Mouse (Mus musculus) hindbrain, embryonic 14.5 days (tissue): Measurements from ENCODE around the gene Naip5. TPM values are rescaled to one million over a fixed set of nuclear protein-coding genes. Genes with fewer than 3 reads are reported as not detected.
A peak's percentile ranks its signal among the peaks of the same experiment; 100 is the strongest.
"Not testable (repeated sequence)": the region's sequence is repeated elsewhere in the genome, so short reads cannot be mapped to it uniquely, and the experiment has no call there.

ENCODE experiments used
- ATAC-seq: fragments of 200-750 bp; cut with Nextera tagmentation; 2 replicates; pipeline ENCODE4 v1.8.0; 2017; ENCODE audit warnings: moderate number of reproducible peaks, mild to moderate bottlenecking, moderate TSS enrichment, moderate library complexity; ENCODE audit not compliant: low FRiP score
- DNase-seq: peaks from one replicate; pipeline ENCODE4 v3.0.0-alpha.2; 2015; ENCODE audit warnings: low spot score
- H3K27ac ChIP-seq: fragments of 300-500 bp; sonication (generic); 2 replicates; pipeline ENCODE4 v1.5.1; 2014; ENCODE audit warnings: mild to moderate bottlenecking, moderate library complexity
- H3K27me3 ChIP-seq: fragments of 300-500 bp; sonication (generic); 2 replicates; pipeline ENCODE4 v1.6.1; 2014; ENCODE audit warnings: mild to moderate bottlenecking, low read length, mixed read lengths; ENCODE audit not compliant: control insufficient read depth, insufficient read depth
- H3K36me3 ChIP-seq: fragments of 300-500 bp; sonication (generic); replicated peaks from 2 replicates; pipeline ENCODE4 v1.6.1; 2014; ENCODE audit not compliant: control insufficient read depth, insufficient read depth
- H3K4me1 ChIP-seq: fragments of 300-500 bp; sonication (generic); replicated peaks from 2 replicates; pipeline ENCODE4 v1.6.1; 2014; ENCODE audit warnings: antibody characterized with exemption, low read length, mixed read lengths; ENCODE audit not compliant: control insufficient read depth, insufficient read depth
- H3K4me2 ChIP-seq: fragments of 300-500 bp; sonication (generic); replicated peaks from 2 replicates; pipeline ENCODE4 v1.6.1; 2014; ENCODE audit warnings: mild to moderate bottlenecking, moderate library complexity
- H3K4me3 ChIP-seq: fragments of 300-500 bp; sonication (generic); replicated peaks from 2 replicates; pipeline ENCODE4 v1.5.1; 2014; ENCODE audit warnings: mild to moderate bottlenecking, low read length
- H3K9ac ChIP-seq: fragments of 300-500 bp; sonication (generic); 2 replicates; pipeline ENCODE4 v1.6.1; 2014
- H3K9me3 ChIP-seq: fragments of 300-500 bp; sonication (generic); 2 replicates; pipeline ENCODE4 v1.6.1; 2016; ENCODE audit warnings: low read length; ENCODE audit not compliant: control insufficient read depth
- WGBS: fragments of 180-500 bp; shearing (Covaris S2); extraction: QIAGEN DNeasy Blood & Tissue Kit; methylation state at CpG from one replicate; pipeline ENCODE4 v1.1.7; 2014; 5-methylcytosine and 5-hydroxymethylcytosine counted together
- polyA plus RNA-seq: library from polyadenylated mRNA; unstranded; fragments of >200 nt; fragmentation: Nextera tagmentation; extraction: Ambion mirVana; gene quantifications from 2 replicates; pipeline ENCODE4 v1.2.1, GENCODE M21; 2014

The Naip5 gene
- polyA plus RNA-seq, 1 experiment from 2014 or later = 0.21 TPM

GRCm38 (mm10) chr13:100210540-100210939, 35.6 kb downstream of the Naip5 start:
- DNase-seq (peak; percentile 25), ATAC-seq (no peak)

GRCm38 (mm10) chr13:100203319-100203718, 42.8 kb downstream of the Naip5 start:
- no peak overlapping the region for H3K9ac ChIP-seq
- no peak for ATAC-seq
- 96% methylated on average over 1 of the region's 1 CpGs for WGBS

More at GRCm38 (mm10) chr13:100210540-100210939, 35.6 kb downstream of the Naip5 start:
- H3K9me3 ChIP-seq = no peaks in the 10 kb centered on the region
- no peaks in the 10 kb centered on the region for H3K27me3 ChIP-seq
- no peak overlapping the region for H3K27ac ChIP-seq
- H3K9ac ChIP-seq = no peak overlapping the region
- no peak overlapping the region for H3K4me2 ChIP-seq
- H3K4me3 ChIP-seq = no peak overlapping the region
- no peaks in the 10 kb centered on the region for H3K36me3 ChIP-seq
- H3K4me1 ChIP-seq = no peaks in the 10 kb centered on the region
- 41% methylated on average over 8 of the region's 8 CpGs for WGBS

DNA sequence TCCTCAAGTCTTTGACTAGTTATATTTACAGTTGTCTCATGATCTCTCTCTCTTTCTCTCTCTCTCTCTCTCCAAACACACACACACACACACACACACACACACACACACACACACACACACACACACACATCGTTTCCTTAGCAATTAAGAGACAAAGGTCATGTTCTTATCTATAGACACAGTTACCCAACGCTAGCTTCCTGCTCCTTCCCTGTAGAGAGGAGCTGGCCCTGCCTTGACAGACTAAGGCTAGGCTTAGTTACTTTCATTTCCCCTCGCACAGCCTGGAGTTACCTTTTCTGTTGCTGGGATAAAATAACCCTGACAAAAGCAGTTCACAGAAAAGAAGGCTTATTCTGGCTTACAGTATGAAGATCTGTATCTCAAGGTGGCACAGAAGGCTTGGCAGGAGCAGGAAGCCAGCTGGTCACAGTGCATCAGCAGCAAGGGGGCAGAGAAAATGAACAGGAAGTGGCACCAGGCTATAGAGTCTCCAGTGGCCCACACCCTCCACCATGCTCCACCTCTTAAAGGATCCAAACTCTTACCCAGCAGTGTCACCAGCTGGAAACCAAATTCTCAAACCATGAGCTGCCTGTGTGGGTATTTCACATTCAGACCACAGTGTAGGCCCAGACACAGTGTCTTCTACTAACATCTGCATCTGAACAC, 44.3 kb downstream of the Naip5 start, which contains the start of gene Naip2:
Gene Naip2 (minus strand): TSS at position 434 of the 675 bp plus-strand sequence.
- WGBS = 77% methylated on average over 3 of the region's 3 CpGs
- not testable (repeated sequence) for H3K4me2 ChIP-seq, H3K4me1 ChIP-seq

More at GRCm38 (mm10) chr13:100203319-100203718, 42.8 kb downstream of the Naip5 start:
- Histone ChIP-seq H3K4me3 (no peak overlapping the region), H3K4me1 (no peaks in the 10 kb centered on the region), H3K27ac (no peak overlapping the region), H3K4me2 (no peak overlapping the region), H3K27me3 (no peaks in the 10 kb centered on the region), H3K36me3 (no peaks in the 10 kb centered on the region), H3K9me3 (no peaks in the 10 kb centered on the region)
- no peak for DNase-seq

DNA sequence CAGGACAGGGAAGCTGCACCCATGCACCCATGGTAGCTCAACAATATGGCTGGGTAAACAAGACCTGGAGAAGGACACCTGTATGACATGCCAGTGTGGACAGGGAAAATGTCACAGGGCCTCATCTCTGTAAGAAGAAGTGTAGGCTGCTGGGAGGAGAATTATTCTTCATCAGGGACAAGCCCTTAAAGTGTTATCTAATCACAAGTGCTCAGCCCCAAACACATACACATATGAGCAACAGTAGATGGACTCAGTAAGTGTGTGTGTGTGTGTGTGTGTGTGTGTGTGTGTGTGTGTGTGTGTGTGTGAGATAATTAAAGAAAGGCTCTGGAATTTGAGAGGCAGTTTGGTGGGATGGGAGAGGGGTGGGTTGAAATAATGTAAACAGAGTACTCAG, 45.3 kb downstream of the Naip5 start:
- DNase-seq (no peak), ATAC-seq (no peak)
- no peaks in the 10 kb centered on the region for H3K9me3 ChIP-seq
- no peaks in the 10 kb centered on the region for H3K4me1 ChIP-seq
- no peak overlapping the region for H3K9ac ChIP-seq
- no peaks in the 10 kb centered on the region for H3K27me3 ChIP-seq
- no peaks in the 10 kb centered on the region for H3K36me3 ChIP-seq
- no peak overlapping the region for H3K4me2 ChIP-seq
- no peak overlapping the region for H3K27ac ChIP-seq
- no peak overlapping the region for H3K4me3 ChIP-seq

More for the DNA sequence above, 44.3 kb downstream of the Naip5 start, which contains the start of gene Naip2:
- not testable (repeated sequence) for H3K27ac ChIP-seq, H3K9me3 ChIP-seq, H3K4me3 ChIP-seq, H3K27me3 ChIP-seq, ATAC-seq, H3K36me3 ChIP-seq, DNase-seq, H3K9ac ChIP-seq

DNA sequence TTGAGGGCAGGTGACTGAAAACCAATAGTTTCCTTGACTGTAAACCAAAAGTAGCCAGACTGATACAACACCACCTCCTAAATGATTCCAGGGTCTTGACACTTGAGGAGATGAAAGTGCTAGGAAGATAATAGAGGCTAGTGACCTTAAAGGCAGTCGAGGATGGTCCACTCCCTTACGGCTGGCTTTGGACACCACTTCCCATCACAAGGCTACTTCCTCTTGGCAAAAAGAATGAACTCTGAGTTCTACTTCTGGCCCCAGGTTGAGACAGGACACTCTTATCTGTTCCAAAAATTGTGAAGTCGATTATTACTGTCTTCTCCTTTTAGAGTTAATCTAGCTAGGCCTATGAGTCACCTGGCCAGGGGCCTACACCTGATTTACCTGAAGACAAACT, 50.7 kb downstream of the Naip5 start:
- no peak for ATAC-seq
- Histone ChIP-seq H3K36me3 (no peaks in the 10 kb centered on the region), H3K4me1 (no peaks in the 10 kb centered on the region), H3K27ac (no peak overlapping the region), H3K27me3 (no peaks in the 10 kb centered on the region), H3K9ac (no peak overlapping the region), H3K4me2 (no peak overlapping the region), H3K9me3 (no peaks in the 10 kb centered on the region), H3K4me3 (no peak overlapping the region)
- 82% methylated on average over 3 of the region's 3 CpGs for WGBS
- DNase-seq = no peak

GRCm38 (mm10) chr13:100183111-100183510, 63.0 kb downstream of the Naip5 start:
- H3K4me1 ChIP-seq, H3K36me3 ChIP-seq, H3K27ac ChIP-seq, H3K9ac ChIP-seq, H3K9me3 ChIP-seq, H3K4me2 ChIP-seq, DNase-seq, H3K27me3 ChIP-seq, H3K4me3 ChIP-seq, ATAC-seq: not testable (repeated sequence)

GRCm38 (mm10) chr13:100174360-100174759, 71.8 kb downstream of the Naip5 start:
- H3K4me1 ChIP-seq, ATAC-seq, H3K36me3 ChIP-seq, H3K4me2 ChIP-seq, DNase-seq, H3K27me3 ChIP-seq, H3K9ac ChIP-seq, H3K9me3 ChIP-seq, H3K27ac ChIP-seq, H3K4me3 ChIP-seq: not testable (repeated sequence)
- WGBS = 85% methylated on average over 3 of the region's 5 CpGs

GRCm38 (mm10) chr13:100166378-100166777, 79.7 kb downstream of the Naip5 start:
- H3K9ac ChIP-seq, H3K27ac ChIP-seq, H3K4me3 ChIP-seq, H3K4me2 ChIP-seq, H3K27me3 ChIP-seq, H3K36me3 ChIP-seq, H3K9me3 ChIP-seq, H3K4me1 ChIP-seq, DNase-seq, ATAC-seq: not testable (repeated sequence)
- 76% methylated on average over 2 of the region's 2 CpGs for WGBS

GRCm38 (mm10) chr13:100162467-100162866, 83.7 kb downstream of the Naip5 start:
- not testable (repeated sequence) for H3K9ac ChIP-seq, DNase-seq, ATAC-seq

More at GRCm38 (mm10) chr13:100162467-100162866, 83.7 kb downstream of the Naip5 start:
- not testable (repeated sequence) for H3K4me3 ChIP-seq, H3K27ac ChIP-seq, H3K9me3 ChIP-seq, H3K4me2 ChIP-seq, H3K36me3 ChIP-seq, H3K27me3 ChIP-seq, H3K4me1 ChIP-seq
